Mouse (Mus musculus) gastrocnemius, postnatal 10 days (tissue): ENCODE results near the gene Rbm39. TPM values are rescaled to one million over a fixed set of nuclear protein-coding genes. Genes with fewer than 3 reads are reported as not detected.
"Not testable (repeated sequence)": the region's sequence is repeated elsewhere in the genome, so short reads cannot be mapped to it uniquely, and the experiment has no call there.

Source experiments
- DNase-seq: peaks from one replicate; pipeline ENCODE4 v3.0.0; 2021; ENCODE audit warnings: mixed read lengths
- total RNA-seq, 2 experiments: library from RNA; stranded (reverse); gene quantifications; 2 replicates each; pipeline ENCODE4 v1.2.3; 2021

Gene Rbm39
- total RNA-seq, 2 experiments from 2014 or later = 139 to 199 TPM

DNA sequence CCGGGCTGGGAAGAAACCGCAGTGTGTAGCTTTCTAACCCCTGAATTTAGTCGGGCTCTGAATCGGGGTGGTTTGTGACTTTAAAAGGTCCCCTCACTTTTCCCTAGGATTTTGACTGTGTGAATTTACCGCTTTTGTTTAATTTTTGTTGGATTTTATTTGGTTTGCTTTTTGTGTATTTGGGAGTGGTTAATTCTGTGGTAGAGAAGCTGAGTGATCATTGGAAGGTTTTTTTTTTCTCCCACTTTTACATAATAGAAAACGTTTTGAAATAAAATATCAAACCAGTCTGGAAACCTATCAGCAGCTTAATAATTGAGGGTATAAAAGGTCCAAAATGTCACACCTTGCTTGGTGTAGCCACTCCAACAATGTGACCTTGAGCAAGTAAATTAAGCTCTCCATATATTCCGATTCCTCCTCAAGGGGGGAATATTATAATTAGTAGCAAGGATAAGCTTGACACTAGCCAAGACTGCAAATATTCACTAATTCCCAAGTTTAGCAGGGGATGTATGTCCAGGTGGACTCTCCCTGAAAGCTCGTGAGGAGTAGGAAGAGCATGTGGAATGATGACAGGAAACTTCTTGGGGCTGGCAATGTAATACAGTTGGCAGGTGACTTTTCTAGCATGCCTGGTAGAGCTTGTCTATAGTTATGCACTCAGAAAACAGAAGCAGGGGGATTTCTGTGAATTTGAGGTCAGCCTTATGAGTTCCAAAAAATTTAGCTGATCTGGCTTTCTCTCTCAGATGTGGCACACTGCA is 969 bp upstream of the Rbm39 start:
- no peak for DNase-seq

GRCm38 (mm10) chr2:156179796-156180093 is 293 bp downstream of the Rbm39 start:
- DNase-seq = no peak

DNA sequence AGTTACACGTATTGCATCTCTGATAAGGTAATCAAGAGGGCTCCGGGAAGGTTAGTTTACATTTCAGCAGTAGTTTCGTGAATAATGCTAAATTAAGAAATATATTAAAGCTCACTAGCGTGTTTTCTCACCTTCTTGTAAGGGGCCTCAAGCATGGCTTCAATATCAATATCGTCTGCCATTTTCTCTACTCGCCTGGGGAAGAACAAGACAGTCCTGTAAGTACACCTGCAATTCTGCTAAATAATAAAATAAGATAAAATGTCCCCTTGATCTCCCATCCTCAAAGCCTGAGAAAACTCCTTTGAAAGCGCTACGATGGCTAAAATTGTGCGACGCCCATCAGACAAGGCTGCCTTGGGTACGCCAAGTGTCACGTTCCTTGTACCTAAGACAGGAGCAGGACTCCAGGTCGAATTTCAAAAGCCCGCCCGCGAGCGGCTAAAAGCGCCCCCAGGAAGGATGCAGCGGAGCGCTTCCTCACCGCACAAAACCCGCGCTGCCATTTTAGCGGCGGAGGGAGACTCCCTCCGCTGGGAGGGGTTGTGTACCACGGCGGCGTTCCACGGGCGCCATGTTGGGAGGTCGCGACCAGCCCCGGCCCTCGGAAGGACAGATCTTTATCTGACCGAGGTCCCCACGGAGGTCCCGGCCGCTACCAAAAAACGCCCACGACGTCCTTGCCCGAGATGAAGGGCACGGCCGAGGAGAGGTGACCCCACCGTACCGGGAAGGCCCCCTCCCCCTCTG is 817 bp downstream of the Rbm39 start:
- peak; percentile 82 for DNase-seq

- DNase-seq = no peak
Measured at GRCm38 (mm10) chr2:156177651-156178050, 2.4 kb downstream of the Rbm39 start.

- DNase-seq = no peak
Measured at GRCm38 (mm10) chr2:156177079-156177478, 3.0 kb downstream of the Rbm39 start.

DNA sequence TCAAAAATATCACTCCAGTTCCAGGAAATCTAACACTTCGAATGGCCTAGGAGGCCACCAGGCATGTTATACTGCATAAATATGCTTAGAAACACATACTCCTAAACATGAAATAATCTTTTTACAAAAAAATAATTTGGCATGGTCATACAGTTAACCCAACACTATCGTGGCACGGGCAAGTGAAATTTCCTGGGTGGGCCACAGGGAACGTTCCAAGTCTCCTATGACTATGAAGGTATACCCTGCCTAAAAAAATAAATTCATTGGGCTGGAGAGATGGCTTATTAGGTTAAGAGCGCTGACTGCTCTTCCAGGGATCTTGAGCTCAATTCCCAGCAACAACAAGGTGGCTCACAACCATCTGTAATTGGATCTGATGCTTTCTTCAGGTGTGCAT is 13.5 kb downstream of the Rbm39 start:
- DNase-seq = no peak

DNA sequence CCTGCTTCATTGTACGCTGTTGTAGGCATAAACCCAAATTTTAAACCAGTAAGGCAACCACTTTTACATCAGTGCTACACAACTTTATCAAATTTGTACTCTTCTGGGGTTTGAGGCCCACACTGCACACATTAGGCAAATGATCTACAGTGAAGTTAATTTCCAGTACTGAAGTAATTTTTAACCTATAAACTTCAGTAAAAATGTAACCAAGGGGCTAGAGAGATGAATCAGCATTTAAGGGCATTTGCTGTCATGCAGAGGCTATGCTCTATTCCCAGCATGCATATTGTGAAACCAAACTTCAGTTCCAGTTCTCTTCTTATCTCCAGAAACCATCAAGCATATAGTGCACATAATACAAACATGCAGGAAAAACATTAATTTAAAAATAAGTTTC is 14.6 kb downstream of the Rbm39 start:
- DNase-seq = no peak

- no peak for DNase-seq
Measured at GRCm38 (mm10) chr2:156151538-156151937, 28.5 kb downstream of the Rbm39 start.

DNA sequence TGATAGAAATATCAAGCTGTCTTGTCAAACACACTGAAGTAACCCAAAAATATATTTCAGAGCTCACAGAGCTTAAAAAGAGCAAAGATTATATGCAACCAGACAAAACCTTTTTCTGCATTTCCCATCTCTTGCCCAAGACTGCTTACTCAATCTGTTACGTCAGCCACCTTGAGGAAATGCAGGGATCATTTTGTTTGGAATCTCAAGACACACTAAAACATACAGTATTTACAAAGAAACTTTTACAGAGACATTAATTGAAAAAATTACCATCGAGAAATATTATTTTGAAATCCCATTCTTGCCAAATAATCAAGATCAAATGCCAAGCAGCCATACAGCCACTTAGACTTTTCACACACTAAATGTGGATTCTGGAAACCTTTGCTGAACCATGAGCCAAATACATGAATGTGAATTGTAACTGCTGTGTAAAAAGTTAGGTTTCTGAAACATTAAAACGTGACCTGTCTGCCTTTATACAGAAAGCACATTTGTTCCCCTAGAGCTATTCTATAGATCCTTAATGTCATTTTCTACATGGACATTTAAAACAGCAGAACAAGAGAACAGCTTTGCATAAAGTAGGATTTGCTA is 32.6 kb downstream of the Rbm39 start:
- DNase-seq = no peak

- no peak for DNase-seq
Measured at GRCm38 (mm10) chr2:156146272-156146989, 33.6 kb downstream of the Rbm39 start.

DNA sequence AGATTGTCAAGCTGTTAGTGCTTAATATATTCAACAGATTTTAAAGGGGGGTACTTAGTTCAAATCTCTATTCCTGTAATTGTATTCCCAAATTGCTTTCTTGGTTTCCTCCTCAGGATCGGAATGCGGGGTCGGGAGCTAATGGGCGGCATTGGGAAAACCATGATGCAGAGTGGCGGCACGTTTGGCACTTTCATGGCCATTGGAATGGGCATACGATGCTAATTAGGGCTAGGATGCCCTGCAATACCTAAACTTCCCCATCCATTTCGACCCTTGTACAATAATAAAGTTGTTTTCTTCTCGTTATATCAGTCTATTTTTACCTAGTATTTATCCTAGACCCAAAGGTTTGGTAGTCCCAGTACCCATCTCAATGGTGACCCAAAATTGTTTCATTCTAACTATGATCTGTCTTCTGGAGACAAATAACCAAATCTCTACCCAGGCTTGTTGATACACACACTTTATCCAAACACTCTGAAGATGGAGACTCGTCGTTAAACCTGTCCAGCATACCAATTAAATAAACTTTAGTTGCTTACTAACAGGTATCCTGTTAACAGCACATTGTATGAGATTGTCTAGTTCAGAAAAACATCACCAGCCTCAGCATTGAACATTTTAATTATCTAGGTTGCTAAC is 34.4 kb downstream of the Rbm39 start:
- DNase-seq = no peak

GRCm38 (mm10) chr2:156143953-156144724 is 35.9 kb downstream of the Rbm39 start, which contains the start of the genes Romo1 and Nfs1:
Gene Romo1 (plus strand): TSS chr2:156144039.
Gene Nfs1 (minus strand): TSS chr2:156144186.
- peak; percentile 95 for DNase-seq

GRCm38 (mm10) chr2:156143367-156143766 is 36.7 kb downstream of the Rbm39 start:
- no peak for DNase-seq

GRCm38 (mm10) chr2:156142820-156143219 is 37.2 kb downstream of the Rbm39 start:
- no peak for DNase-seq

- no peak for DNase-seq
Measured at GRCm38 (mm10) chr2:156135695-156136094, 44.3 kb downstream of the Rbm39 start.

- DNase-seq = no peak
Measured at GRCm38 (mm10) chr2:156134161-156134560, 45.9 kb downstream of the Rbm39 start.

GRCm38 (mm10) chr2:156126992-156127391 is 53.0 kb downstream of the Rbm39 start, which contains the start of gene Gm28036:
Gene Gm28036 (minus strand): TSS chr2:156127092.
- no peak for DNase-seq

DNA sequence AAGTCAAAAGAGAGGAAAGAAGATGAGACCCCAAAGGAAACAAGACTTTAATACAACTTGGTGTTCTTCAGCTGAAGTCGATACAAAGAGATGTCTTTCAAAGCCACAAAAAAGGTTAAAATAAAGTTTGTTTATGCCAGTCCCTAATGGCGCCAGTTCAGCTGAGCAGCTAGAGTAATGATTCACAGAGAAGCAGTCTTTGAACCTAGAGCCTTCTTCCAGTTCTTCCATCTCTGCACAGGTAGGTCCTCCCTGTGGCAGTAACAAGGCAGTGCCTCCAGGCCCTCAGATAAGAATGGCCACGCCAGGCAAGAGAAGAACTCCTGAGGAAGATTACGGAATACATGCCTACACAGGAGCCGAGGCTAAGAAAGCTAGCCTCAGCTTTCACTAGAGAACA is 56.3 kb downstream of the Rbm39 start:
- no peak for DNase-seq

DNA sequence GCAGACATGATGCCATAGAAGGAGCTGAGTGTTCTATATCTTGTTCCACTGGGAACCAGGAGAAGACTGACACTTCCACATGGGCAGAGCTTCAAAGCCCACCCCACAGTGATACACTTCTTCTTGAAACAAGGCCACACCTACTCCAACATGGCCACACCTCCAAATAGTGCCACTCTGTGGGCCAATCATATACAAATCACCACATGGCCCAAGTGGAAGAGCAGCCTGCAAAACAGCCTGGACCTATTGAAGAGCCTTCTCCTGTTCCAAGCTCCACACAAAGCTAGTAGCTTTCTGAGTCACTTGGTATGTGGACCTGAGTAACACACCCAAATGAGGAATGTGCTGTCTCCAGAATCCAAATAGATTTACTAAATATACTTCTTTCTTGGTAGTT is 60.5 kb downstream of the Rbm39 start:
- DNase-seq = no peak

- DNase-seq = not testable (repeated sequence)
Measured at GRCm38 (mm10) chr2:156112080-156112423, 68.0 kb downstream of the Rbm39 start.

GRCm38 (mm10) chr2:156111358-156112079 is 68.5 kb downstream of the Rbm39 start, which contains the start of the genes Cpne1 and Rbm12:
Gene Cpne1 (minus strand): TSS chr2:156111965.
Gene Rbm12 (minus strand): TSS chr2:156111978.
- peak; percentile 94 for DNase-seq
